Mouse (Mus musculus) G1E (cell line): ENCODE data around the gene Tmem88.

Experiments used
- CTCF ChIP-seq: IDR thresholded peaks from 2 replicates; pipeline ENCODE4 v1.5.1; 2012; ENCODE audit warnings: low read depth, low read length, inconsistent platforms, mixed read lengths
- GATA1 ChIP-seq: IDR thresholded peaks from 2 replicates; pipeline ENCODE4 v1.6.1; 2012; ENCODE audit warnings: borderline replicate concordance, low read length, inconsistent platforms, mixed read lengths
- TAL1 ChIP-seq: conservative IDR thresholded peaks from 2 replicates; pipeline ENCODE4 v1.6.1; 2012; ENCODE audit warnings: low read depth, low read length, inconsistent platforms, mixed read lengths

DNA sequence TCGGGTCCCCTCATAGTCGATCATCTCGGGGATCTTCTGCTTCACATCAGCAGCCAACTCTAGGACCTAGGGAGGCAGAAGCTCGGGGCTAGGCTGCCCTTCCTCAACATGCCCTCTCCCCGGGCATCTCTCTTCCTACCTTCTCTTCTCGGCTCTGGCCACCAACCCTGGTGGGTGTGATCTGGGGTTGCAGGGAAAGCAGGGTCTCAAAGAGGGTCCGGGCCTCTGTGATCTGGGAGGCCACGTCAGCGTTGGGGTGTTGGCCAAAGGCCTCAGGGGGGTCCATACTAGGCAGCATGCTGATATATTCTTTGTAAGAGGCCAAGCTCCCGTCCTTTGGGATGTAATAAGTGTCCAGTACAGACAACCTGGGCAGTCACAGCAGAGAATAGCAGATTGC is 24.8 kb upstream of the Tmem88 start:
- no peak for TF ChIP-seq CTCF
- TF ChIP-seq GATA1, result no peak
- no peak for TF ChIP-seq TAL1
